Mouse (Mus musculus): ENCODE results near the gene Fbxo9. TPM values are rescaled to one million over a fixed set of nuclear protein-coding genes. Genes with fewer than 3 reads are reported as not detected.
"Not testable (repeated sequence)": the region's sequence is repeated elsewhere in the genome, so short reads cannot be mapped to it uniquely, and the experiment has no call there.

Fbxo9 gene
- polyA plus RNA-seq, 1 experiment from 2014 or later = 28.5 TPM

- 90% methylated on average over 4 of the region's 4 CpGs for WGBS
- H3K4me3 ChIP-seq = no peak overlapping the region
- peaks cover 59% of the 10 kb centered on the region for H3K36me3 ChIP-seq
- peaks cover 12% of the 10 kb centered on the region for H3K4me1 ChIP-seq
- H3K27me3 ChIP-seq (ENCODE audit: insufficient read depth, poor library complexity, severe bottlenecking) = no peaks in the 10 kb centered on the region
- no peaks in the 10 kb centered on the region for H3K9me3 ChIP-seq
- DNase-seq (ENCODE audit: low spot score) = no peak
- no peak overlapping the region for H3K27ac ChIP-seq
These were observed 24.5 kb downstream of the Fbxo9 start for GRCm38 (mm10) chr9:78084341-78084740.

GRCm38 (mm10) chr9:78081835-78082234 is 27.0 kb downstream of the Fbxo9 start:
- Histone ChIP-seq H3K27me3 (ENCODE audit: insufficient read depth, poor library complexity, severe bottlenecking) (no peaks in the 10 kb centered on the region), H3K27ac (no peak overlapping the region), H3K9me3 (no peaks in the 10 kb centered on the region), H3K36me3 (peaks cover 53% of the 10 kb centered on the region), H3K4me1 (no peaks in the 10 kb centered on the region), H3K4me3 (no peak overlapping the region)
- WGBS = 69% methylated on average over 7 of the region's 7 CpGs
- DNase-seq (ENCODE audit: low spot score) = no peak

GRCm38 (mm10) chr9:78078240-78078639 is 30.6 kb downstream of the Fbxo9 start:
- H3K36me3 ChIP-seq = peaks cover 18% of the 10 kb centered on the region
- H3K27me3 ChIP-seq (ENCODE audit: insufficient read depth, poor library complexity, severe bottlenecking) = no peaks in the 10 kb centered on the region
- DNase-seq (ENCODE audit: low spot score) = no peak
- H3K9me3 ChIP-seq = no peaks in the 10 kb centered on the region
- WGBS = 26% methylated on average over 2 of the region's 2 CpGs
- H3K27ac ChIP-seq = no peak overlapping the region
- no peak overlapping the region for H3K4me3 ChIP-seq
- H3K4me1 ChIP-seq = no peaks in the 10 kb centered on the region

- H3K27ac ChIP-seq = no peak overlapping the region
- no peaks in the 10 kb centered on the region for H3K9me3 ChIP-seq
- H3K4me1 ChIP-seq = no peaks in the 10 kb centered on the region
- no peaks in the 10 kb centered on the region for H3K27me3 ChIP-seq (ENCODE audit: insufficient read depth, poor library complexity, severe bottlenecking)
- no peak for DNase-seq (ENCODE audit: low spot score)
- H3K36me3 ChIP-seq = 0 out of 2 replicates have a peak, but pooled peaks cover 1% of the 10 kb centered on the region
- H3K4me3 ChIP-seq = no peak overlapping the region
- 87% methylated on average over 3 of the region's 3 CpGs for WGBS
These were observed 33.6 kb downstream of the Fbxo9 start for GRCm38 (mm10) chr9:78075256-78075655.

- H3K4me3 ChIP-seq = no peak overlapping the region
- H3K27ac ChIP-seq = no peak overlapping the region
- H3K27me3 ChIP-seq (ENCODE audit: insufficient read depth, poor library complexity, severe bottlenecking) = no peaks in the 10 kb centered on the region
- DNase-seq (ENCODE audit: low spot score) = no peak
- no peaks in the 10 kb centered on the region for H3K4me1 ChIP-seq
- H3K9me3 ChIP-seq = no peaks in the 10 kb centered on the region
- WGBS = 87% methylated on average over 13 of the region's 13 CpGs
- no peaks in the 10 kb centered on the region for H3K36me3 ChIP-seq
These were observed 35.0 kb downstream of the Fbxo9 start for GRCm38 (mm10) chr9:78073713-78074340.

GRCm38 (mm10) chr9:78073291-78073690 is 35.6 kb downstream of the Fbxo9 start:
- not testable (repeated sequence) for H3K36me3 ChIP-seq; H3K4me1 ChIP-seq; H3K4me3 ChIP-seq; DNase-seq (ENCODE audit: low spot score); H3K27me3 ChIP-seq (ENCODE audit: insufficient read depth, poor library complexity, severe bottlenecking); H3K9me3 ChIP-seq; H3K27ac ChIP-seq
- WGBS = 84% methylated on average over 3 of the region's 3 CpGs

GRCm38 (mm10) chr9:78071626-78072025 is 37.2 kb downstream of the Fbxo9 start:
- no peak overlapping the region for H3K4me3 ChIP-seq
- no peaks in the 10 kb centered on the region for H3K9me3 ChIP-seq
- H3K27ac ChIP-seq = no peak overlapping the region
- H3K4me1 ChIP-seq = no peaks in the 10 kb centered on the region
- 85% methylated on average over 4 of the region's 4 CpGs for WGBS
- H3K36me3 ChIP-seq = no peaks in the 10 kb centered on the region
- H3K27me3 ChIP-seq (ENCODE audit: insufficient read depth, poor library complexity, severe bottlenecking) = no peaks in the 10 kb centered on the region
- DNase-seq (ENCODE audit: low spot score) = no peak

GRCm38 (mm10) chr9:78070496-78070895 is 38.4 kb downstream of the Fbxo9 start:
- H3K4me3 ChIP-seq = no peak overlapping the region
- H3K27me3 ChIP-seq (ENCODE audit: insufficient read depth, poor library complexity, severe bottlenecking) = no peaks in the 10 kb centered on the region
- H3K4me1 ChIP-seq = no peaks in the 10 kb centered on the region
- H3K9me3 ChIP-seq = no peaks in the 10 kb centered on the region
- 70% methylated on average over 5 of the region's 5 CpGs for WGBS
- DNase-seq (ENCODE audit: low spot score) = no peak
- H3K27ac ChIP-seq = no peak overlapping the region
- no peaks in the 10 kb centered on the region for H3K36me3 ChIP-seq

- Histone ChIP-seq H3K4me1 (peaks cover 10% of the 10 kb centered on the region), H3K9me3 (no peaks in the 10 kb centered on the region), H3K4me3 (no peak overlapping the region), H3K27ac (no peak overlapping the region), H3K27me3 (ENCODE audit: insufficient read depth, poor library complexity, severe bottlenecking) (no peaks in the 10 kb centered on the region), H3K36me3 (no peaks in the 10 kb centered on the region)
- DNase-seq (ENCODE audit: low spot score) = no peak
- WGBS = 67% methylated on average over 10 of the region's 10 CpGs
These were observed 44.7 kb downstream of the Fbxo9 start for GRCm38 (mm10) chr9:78064121-78064520.

GRCm38 (mm10) chr9:78062392-78062791 is 46.5 kb downstream of the Fbxo9 start:
- WGBS = 75% methylated on average over 9 of the region's 9 CpGs
- no peak overlapping the region for H3K4me3 ChIP-seq
- H3K27me3 ChIP-seq (ENCODE audit: insufficient read depth, poor library complexity, severe bottlenecking) = no peaks in the 10 kb centered on the region
- no peak for DNase-seq (ENCODE audit: low spot score)
- no peaks in the 10 kb centered on the region for H3K9me3 ChIP-seq
- no peaks in the 10 kb centered on the region for H3K36me3 ChIP-seq
- H3K4me1 ChIP-seq = peaks cover 10% of the 10 kb centered on the region
- no peak overlapping the region for H3K27ac ChIP-seq

- WGBS = 81% methylated on average over 16 of the region's 16 CpGs
- Histone ChIP-seq H3K9me3 (no peaks in the 10 kb centered on the region), H3K36me3 (no peaks in the 10 kb centered on the region), H3K27me3 (ENCODE audit: insufficient read depth, poor library complexity, severe bottlenecking) (no peaks in the 10 kb centered on the region), H3K27ac (no peak overlapping the region), H3K4me1 (peaks cover 10% of the 10 kb centered on the region), H3K4me3 (no peak overlapping the region)
- no peak for DNase-seq (ENCODE audit: low spot score)
These were observed 49.2 kb downstream of the Fbxo9 start for GRCm38 (mm10) chr9:78059525-78060120.

GRCm38 (mm10) chr9:78054298-78054697 is 54.6 kb downstream of the Fbxo9 start:
- Histone ChIP-seq H3K4me1 (no peaks in the 10 kb centered on the region), H3K9me3 (no peaks in the 10 kb centered on the region), H3K27ac (no peak overlapping the region), H3K27me3 (ENCODE audit: insufficient read depth, poor library complexity, severe bottlenecking) (no peaks in the 10 kb centered on the region), H3K4me3 (no peak overlapping the region), H3K36me3 (no peaks in the 10 kb centered on the region)
- DNase-seq (ENCODE audit: low spot score) = no peak
- WGBS = 81% methylated on average over 3 of the region's 3 CpGs

GRCm38 (mm10) chr9:78053821-78054220 is 55.0 kb downstream of the Fbxo9 start:
- Histone ChIP-seq H3K9me3 (no peaks in the 10 kb centered on the region), H3K36me3 (no peaks in the 10 kb centered on the region), H3K4me3 (no peak overlapping the region), H3K4me1 (no peaks in the 10 kb centered on the region), H3K27ac (no peak overlapping the region), H3K27me3 (ENCODE audit: insufficient read depth, poor library complexity, severe bottlenecking) (no peaks in the 10 kb centered on the region)
- WGBS = 58% methylated on average over 8 of the region's 8 CpGs
- DNase-seq (ENCODE audit: low spot score) = no peak

GRCm38 (mm10) chr9:78051677-78052076 is 57.2 kb downstream of the Fbxo9 start, which contains the start of gene Gcm1:
TSS of gene Gcm1 (plus strand) at chr9:78051924.
- Histone ChIP-seq H3K36me3 (no peaks in the 10 kb centered on the region), H3K4me3 (no peak within 1 kb of the TSS), H3K27ac (no peak within 1 kb of the TSS), H3K27me3 (ENCODE audit: insufficient read depth, poor library complexity, severe bottlenecking) (no peaks in the 10 kb centered on the region), H3K9me3 (no peaks in the 10 kb centered on the region), H3K4me1 (peaks cover under 1% of the 10 kb centered on the region)
- 63% methylated on average over 3 of the region's 3 CpGs for WGBS
- no peak for DNase-seq (ENCODE audit: low spot score)
